In genomic region chr19:24673331-24673730, GRCm38 (mm10) we compare ENCODE assay signal across 18 mouse cellular contexts. TPM values are rescaled to one million over a fixed set of nuclear protein-coding genes. Genes with fewer than 3 reads are reported as not detected.
DNase-seq lines count a peak whose midpoint lies in the region; ATAC-seq and TF ChIP-seq lines count a peak whose summit lies in the region.
"Had no signal": no experiment of that assay in that cellular context is flagged by ENCODE, and none has a peak within 500 bp of the region (broad histone marks: within the 10 kb centered on the region; RNA-seq: fewer than 3 reads in every experiment).

No protein-coding gene starts in this region.

- H3K36me3 ChIP-seq in heart, postnatal 0 days (replicated peaks; ENCODE audit: control insufficient read depth, insufficient read depth, low read length) = no peaks in the 10 kb centered on the region
- H3K36me3 ChIP-seq in intestine, embryonic 16.5 days (ENCODE audit: control insufficient read depth, insufficient read depth, low read length) = no peaks in the 10 kb centered on the region
- H3K36me3 ChIP-seq: embryonic facial prominence, embryonic 13.5 days; heart, embryonic 10.5 days; liver, embryonic 12.5 days had no signal

- H3K9me3 ChIP-seq in heart, postnatal 0 days (replicated peaks; ENCODE audit: control insufficient read depth, low read length) = no peaks in the 10 kb centered on the region
- H3K9me3 ChIP-seq in intestine, embryonic 16.5 days (ENCODE audit: control insufficient read depth, low read length) = no peaks in the 10 kb centered on the region
- H3K9me3 ChIP-seq: embryonic facial prominence, embryonic 13.5 days; heart, embryonic 10.5 days; liver, embryonic 12.5 days had no signal

- no peaks in the 10 kb centered on the region for H3K27me3 ChIP-seq in heart, postnatal 0 days (ENCODE audit: control insufficient read depth, insufficient read depth, low read length)
- H3K27me3 ChIP-seq in intestine, embryonic 16.5 days (replicated peaks; ENCODE audit: control insufficient read depth, insufficient read depth, low read length) = no peaks in the 10 kb centered on the region
- H3K27me3 ChIP-seq: embryonic facial prominence, embryonic 13.5 days had no signal

- no peak overlapping the region for H3K9ac ChIP-seq in heart, postnatal 0 days (replicated peaks; ENCODE audit: low read depth, low read length)
- H3K9ac ChIP-seq in intestine, embryonic 16.5 days (ENCODE audit: low read depth, low read length) = no peak overlapping the region
- H3K9ac ChIP-seq: embryonic facial prominence, embryonic 13.5 days; liver, embryonic 12.5 days had no signal

- peak overlapping the region; percentile 27 for H3K27ac ChIP-seq in heart, postnatal 0 days (ENCODE audit: low read depth)
- H3K27ac ChIP-seq in intestine, embryonic 16.5 days (ENCODE audit: low read length) = peak overlapping the region; percentile 26; the same call in 1 of the 2 replicates
- H3K27ac ChIP-seq: embryonic facial prominence, embryonic 13.5 days; liver, embryonic 12.5 days had no signal

- no peak overlapping the region for H3K4me3 ChIP-seq in heart, postnatal 0 days (ENCODE audit: low read depth, low read length)
- no peak overlapping the region for H3K4me3 ChIP-seq in intestine, embryonic 16.5 days (ENCODE audit: low read length)
- H3K4me3 ChIP-seq: embryonic facial prominence, embryonic 13.5 days; heart, embryonic 10.5 days; liver, embryonic 12.5 days; megakaryocyte, embryonic 14.5 days had no signal

- peaks cover 17% of the 10 kb centered on the region for H3K4me1 ChIP-seq in heart, postnatal 0 days (ENCODE audit: control insufficient read depth, insufficient read depth)
- H3K4me1 ChIP-seq in intestine, embryonic 16.5 days (ENCODE audit: control insufficient read depth, insufficient read depth, low read length) = peaks cover 16% of the 10 kb centered on the region; the same call in 1 of the 2 replicates
- H3K4me1 ChIP-seq: embryonic facial prominence, embryonic 13.5 days; liver, embryonic 12.5 days had no signal

- DNase-seq in heart, postnatal 0 days (ENCODE audit: low spot score) = no peak
- DNase-seq in heart, adult 9 months (ENCODE audit: low spot score in 2 of 2) = no peak
- DNase-seq in kidney, postnatal 10 days = peak; percentile 37
- DNase-seq in lung, postnatal 14 days = peak; percentile 41
- DNase-seq in adrenal gland, postnatal 25 days = no peak
- no peak for DNase-seq in B cell, adult 2 months
- no peak for DNase-seq in frontal cortex, postnatal 25 days (ENCODE audit: low spot score in 2 of 2)
- DNase-seq: left cerebral cortex, postnatal 4 days; thymus, postnatal 14 days had no signal

- 67% methylated on average over 10 of the region's 10 CpGs for WGBS in heart, postnatal 0 days
- 56% methylated on average over 10 of the region's 10 CpGs for WGBS in intestine, embryonic 16.5 days

- TF ChIP-seq EP300 in heart, postnatal 0 days (IDR thresholded peaks at IDR 0.05; ENCODE audit: low read depth) = no peak

- H3K4me2 ChIP-seq in heart, postnatal 0 days (ENCODE audit: low read depth, low read length) = peak overlapping the region; percentile 38
- no peak overlapping the region for H3K4me2 ChIP-seq in intestine, embryonic 16.5 days (ENCODE audit: low read depth, low read length)
- H3K4me2 ChIP-seq: embryonic facial prominence, embryonic 13.5 days; liver, embryonic 12.5 days had no signal

- TF ChIP-seq CTCF in heart, postnatal 0 days (IDR thresholded peaks at IDR 0.05; ENCODE audit: low read depth) = no peak

- no peak for ATAC-seq in heart, postnatal 0 days (ENCODE audit: insufficient read depth, low read depth)
- ATAC-seq in intestine, embryonic 16.5 days = peak; percentile 34; the same call in 1 of the 2 replicates
- ATAC-seq: CD4-positive, CD25-positive, alpha-beta regulatory T cell, adult 4 months; hindbrain, embryonic 16.5 days; liver, embryonic 12.5 days had no signal

RNA-seq across cellular contexts. Expression of gene Tmem252, which starts 0.5 kb away (rescaled TPM):
- total RNA-seq in heart, postnatal 0 days (2014; rRNA removed; ENCODE audit: low replicate concordance) = 0.08 and 0.46 TPM in 2 replicates
- polyA plus RNA-seq in heart, postnatal 0 days (2015; fragmentation: Nextera tagmentation; extraction: Ambion mirVana) = 2.8 and 3.2 TPM in 2 replicates
- polyA plus RNA-seq in intestine, embryonic 16.5 days (2015; fragmentation: Nextera tagmentation; extraction: Ambion mirVana) = 3.8 and 4.8 TPM in 2 replicates
- 0.12 TPM in 1 of 2 replicates, not detected in the other for total RNA-seq in adrenal gland, postnatal 25 days (2021)
- total RNA-seq: monocyte, adult 5-6 weeks; neutrophil, adult 5-6 weeks had no signal
- polyA plus RNA-seq: CD4-positive, CD25-positive, alpha-beta regulatory T cell, adult 4 months had no signal

Comparison
In these comparisons a context has a peak if more than half of its experiments do, and no peak if none do; other contexts are left out.
1. DNase-seq: peak in kidney, postnatal 10 days (single experiment) and lung, postnatal 14 days (single experiment); none in heart, postnatal 0 days (single experiment), heart, adult 9 months (0 of 2), adrenal gland, postnatal 25 days (single experiment), B cell, adult 2 months (0 of 2) and frontal cortex, postnatal 25 days (0 of 2).